Mouse (Mus musculus): ENCODE results near the gene Gm26558.
A peak's percentile ranks its signal among the peaks of the same experiment; 100 is the strongest.

The Gm26558 gene

DNA sequence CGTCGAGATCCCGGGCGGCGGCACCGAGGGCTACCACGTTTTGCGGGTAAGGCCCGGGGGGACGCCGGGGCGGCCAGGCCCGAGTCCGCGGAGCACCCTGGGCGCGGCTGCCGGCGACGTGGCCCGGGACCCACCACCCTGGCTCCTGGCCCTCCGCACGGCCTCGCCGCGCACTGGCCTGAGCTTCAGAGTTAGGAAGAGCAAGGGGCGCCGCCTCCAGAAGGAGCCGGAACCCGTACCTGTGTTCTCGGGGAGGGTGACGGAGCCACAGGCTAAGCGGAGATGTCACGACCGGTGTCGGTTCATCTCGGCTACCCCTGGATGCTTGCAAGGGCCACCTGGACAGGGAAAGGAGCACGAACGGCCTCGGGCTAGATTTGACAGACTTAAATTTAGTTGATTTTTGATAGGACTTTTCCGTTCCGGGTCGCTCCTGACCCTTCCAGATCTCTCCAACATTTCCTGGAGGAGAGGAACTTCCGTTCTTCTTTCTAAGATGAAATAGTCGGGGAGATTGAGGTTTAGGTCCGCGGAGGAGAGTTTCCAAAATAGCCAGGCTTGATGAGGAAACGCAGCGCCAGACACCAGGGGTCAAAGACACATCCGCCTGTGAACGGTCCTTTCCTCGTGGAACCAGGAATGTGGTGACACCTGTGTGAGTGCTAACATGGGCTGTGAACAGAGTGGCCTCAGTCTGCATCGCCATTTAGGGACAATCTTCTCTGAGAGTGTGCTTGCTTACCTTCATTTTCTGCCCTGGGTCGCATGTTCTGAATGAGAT, at the start of gene Gm26558:
Gm26558 (minus strand) TSS at position 394 of the 781 bp plus-strand sequence.
- DNase-seq (ENCODE audit: low spot score), result no peak

DNA sequence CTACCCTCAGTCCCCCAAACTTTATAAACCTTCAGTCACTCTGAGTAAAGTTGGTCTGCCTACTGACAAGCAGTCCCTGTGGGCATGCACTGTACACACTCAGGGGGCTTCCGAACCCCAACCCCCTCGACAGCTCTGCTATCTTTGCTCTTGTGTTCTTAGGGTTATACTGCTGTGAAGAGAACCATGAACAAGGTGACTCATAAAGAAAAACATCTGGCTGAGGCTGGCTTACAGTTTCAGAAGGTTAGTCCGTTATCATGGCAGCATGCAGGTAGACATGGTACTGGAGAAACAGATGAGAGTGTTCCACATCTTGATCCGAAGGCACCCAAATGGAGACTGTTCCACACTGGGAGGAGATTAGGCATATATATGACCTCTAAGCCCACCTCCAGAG, 49.0 kb upstream of the Gm26558 start:
- no peak for DNase-seq (ENCODE audit: low spot score)

- DNase-seq (ENCODE audit: low spot score), result no peak
These were observed 48.3 kb upstream of the Gm26558 start for GRCm38 (mm10) chr2:70710236-70710635.

GRCm38 (mm10) chr2:70708986-70709730, 47.2 kb upstream of the Gm26558 start:
- no peak for DNase-seq (ENCODE audit: low spot score)

DNA sequence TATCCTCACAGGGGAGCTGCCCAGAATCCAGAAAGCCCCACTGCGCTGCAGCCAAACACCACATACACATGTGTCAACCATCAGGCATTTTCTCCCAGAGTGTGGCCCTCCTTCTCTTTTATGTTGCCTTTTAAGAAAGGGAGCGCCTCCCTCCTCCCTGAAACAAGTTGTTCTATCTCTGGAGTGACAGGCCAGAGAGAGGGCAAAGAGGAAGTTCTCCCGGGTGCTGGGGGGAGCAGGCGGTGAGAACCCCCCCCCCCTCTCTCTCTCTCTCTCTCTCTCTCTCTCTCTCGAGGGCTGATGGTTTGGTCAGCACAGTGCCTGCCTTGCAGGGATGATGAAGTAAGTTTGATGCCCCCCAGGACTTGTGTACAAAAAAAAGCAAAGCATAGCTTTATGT, 40.5 kb upstream of the Gm26558 start:
- DNase-seq (ENCODE audit: low spot score), result no peak

- no peak for DNase-seq (ENCODE audit: low spot score)
These were observed 39.7 kb upstream of the Gm26558 start for GRCm38 (mm10) chr2:70701571-70701970.

DNA sequence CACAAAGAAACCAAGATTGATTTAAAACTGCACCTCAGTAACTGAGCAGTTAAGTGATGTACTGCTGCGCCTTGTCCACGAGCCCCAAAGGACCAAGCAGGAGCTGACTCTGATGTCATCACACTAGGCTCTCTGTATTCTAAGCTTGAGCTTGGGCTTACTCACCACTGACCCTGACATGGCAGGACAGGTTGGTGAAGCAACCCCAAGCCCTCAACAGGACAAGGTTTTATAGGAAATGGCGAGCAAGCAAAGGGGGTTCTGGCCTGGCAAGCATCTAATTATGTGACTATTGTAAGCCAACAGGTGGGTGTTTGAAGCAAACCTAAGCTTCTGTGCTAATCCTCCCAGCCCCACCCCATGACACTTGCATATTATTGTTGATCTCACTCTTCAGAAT, 38.9 kb upstream of the Gm26558 start:
- DNase-seq (ENCODE audit: low spot score), result no peak

DNA sequence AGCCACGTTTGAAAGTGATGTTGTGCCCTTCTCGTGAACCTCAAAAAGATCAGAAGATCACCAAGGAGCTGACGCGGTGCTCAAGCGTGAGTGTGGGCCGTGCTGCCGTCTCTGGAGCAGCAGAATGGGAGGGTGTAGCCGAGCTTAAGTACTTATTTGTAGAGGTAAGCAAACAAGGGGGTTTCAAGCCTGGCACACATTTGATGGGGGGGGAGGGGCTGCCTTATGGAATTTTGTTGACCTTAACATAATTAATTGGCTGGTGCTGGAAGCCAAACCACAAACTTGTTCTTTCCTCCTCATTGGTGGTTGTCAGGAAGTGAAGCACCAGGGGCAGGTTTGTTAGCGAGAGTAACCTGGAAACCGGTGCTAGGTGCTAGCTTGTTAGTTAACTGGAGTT, 33.8 kb upstream of the Gm26558 start:
- DNase-seq (ENCODE audit: low spot score), result no peak

DNA sequence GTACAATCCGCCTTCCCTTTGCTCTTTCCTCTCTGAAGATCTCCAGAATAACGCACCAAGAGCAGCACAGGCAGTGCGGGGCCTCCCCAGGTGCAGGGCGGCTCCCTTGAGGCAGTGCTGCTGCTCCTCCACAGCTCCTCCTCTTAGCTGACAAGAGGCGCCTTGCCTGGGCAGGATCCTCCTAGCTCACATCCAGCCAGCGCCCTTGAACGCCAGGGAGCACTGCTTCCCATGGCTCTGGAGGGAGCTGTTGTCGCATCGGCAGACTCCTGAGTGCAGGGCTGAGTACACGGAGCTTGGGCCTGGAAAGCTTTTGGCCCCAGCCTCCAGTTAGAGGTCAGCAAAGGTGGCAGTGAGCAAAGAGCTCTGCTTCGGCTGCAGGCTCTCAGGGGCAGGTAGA, 28.3 kb upstream of the Gm26558 start:
- DNase-seq (ENCODE audit: low spot score), result no peak

GRCm38 (mm10) chr2:70688454-70689078, 26.7 kb upstream of the Gm26558 start:
- DNase-seq (ENCODE audit: low spot score), result no peak

DNA sequence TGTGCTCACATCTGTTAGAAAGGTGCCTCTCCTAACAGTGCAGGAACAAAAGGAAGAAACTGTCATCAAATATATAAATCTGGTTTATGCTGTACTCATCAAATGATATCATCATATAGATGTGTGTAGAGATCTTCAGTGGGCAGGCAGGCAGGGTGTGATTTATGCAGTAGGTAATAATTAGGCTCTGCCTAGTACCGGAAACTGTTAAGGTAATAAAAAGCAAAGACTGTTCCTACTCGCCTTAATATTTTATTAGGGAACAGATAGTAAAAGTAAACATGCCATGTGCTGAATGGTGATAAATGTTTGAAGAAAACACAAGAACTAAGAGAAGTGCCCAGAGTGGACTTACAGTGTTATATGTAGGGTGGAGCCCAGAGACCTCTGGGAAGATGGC, 20.4 kb upstream of the Gm26558 start:
- DNase-seq (ENCODE audit: low spot score), result no peak

DNA sequence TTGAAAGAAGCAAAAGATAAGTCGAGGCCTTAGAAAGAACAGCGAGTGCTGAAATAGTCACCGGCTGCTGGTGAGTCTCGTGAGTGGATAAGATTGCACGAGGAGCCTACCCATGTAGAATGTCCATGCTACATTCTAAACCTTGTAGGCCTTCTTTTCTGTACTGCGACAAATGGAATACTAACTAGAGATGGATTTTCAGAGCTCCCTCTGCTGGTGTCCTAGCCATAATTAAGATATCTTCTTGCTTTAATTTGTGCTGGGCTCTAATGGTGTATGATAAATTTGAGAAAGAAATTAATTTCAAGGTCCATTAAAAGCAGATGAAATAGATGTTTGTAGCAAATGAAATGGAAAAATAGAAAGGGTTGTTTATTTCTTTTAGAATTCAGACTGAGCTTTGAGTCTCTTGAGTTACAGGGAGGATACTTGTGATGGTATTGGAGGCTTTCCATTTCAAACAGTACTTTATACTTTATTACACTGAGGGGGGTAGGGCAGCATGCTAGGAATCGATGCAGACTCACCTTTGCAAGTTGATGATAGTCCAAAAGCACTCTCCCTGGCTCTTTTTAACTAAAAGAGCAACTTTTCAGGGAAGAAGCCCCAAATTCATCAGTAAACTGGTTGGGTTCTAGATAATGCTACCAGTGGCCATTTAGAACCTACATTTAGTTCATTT, 11.7 kb upstream of the Gm26558 start:
- no peak for DNase-seq (ENCODE audit: low spot score)

- no peak for DNase-seq (ENCODE audit: low spot score)
These were observed 10.6 kb upstream of the Gm26558 start for GRCm38 (mm10) chr2:70672476-70672875.

- DNase-seq (ENCODE audit: low spot score), result no peak
These were observed 8.0 kb upstream of the Gm26558 start for GRCm38 (mm10) chr2:70669896-70670295.

GRCm38 (mm10) chr2:70669241-70669640, 7.3 kb upstream of the Gm26558 start:
- no peak for DNase-seq (ENCODE audit: low spot score)

DNA sequence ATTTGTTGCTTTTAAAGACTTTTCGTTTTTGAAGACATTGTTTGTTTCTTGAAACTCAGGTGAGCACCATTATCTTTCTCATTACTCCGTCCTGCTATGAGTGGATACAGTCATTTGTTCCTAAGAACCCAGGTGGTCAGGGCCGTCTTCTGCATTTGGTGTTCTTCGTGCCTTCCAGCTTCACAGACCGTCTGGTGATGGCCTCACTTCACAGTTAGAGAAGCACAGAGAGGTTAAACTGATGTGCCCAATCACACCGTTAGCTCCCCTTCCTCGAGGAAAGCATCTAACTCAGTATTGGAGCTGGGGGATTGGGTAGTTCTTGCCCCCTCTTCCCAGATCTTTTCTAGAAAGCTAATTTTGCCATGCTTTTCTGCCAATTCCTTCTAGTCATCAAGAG, 5.1 kb upstream of the Gm26558 start:
- no peak for DNase-seq (ENCODE audit: low spot score)

GRCm38 (mm10) chr2:70663764-70664163, 1.9 kb upstream of the Gm26558 start:
- no peak for DNase-seq (ENCODE audit: low spot score)

DNA sequence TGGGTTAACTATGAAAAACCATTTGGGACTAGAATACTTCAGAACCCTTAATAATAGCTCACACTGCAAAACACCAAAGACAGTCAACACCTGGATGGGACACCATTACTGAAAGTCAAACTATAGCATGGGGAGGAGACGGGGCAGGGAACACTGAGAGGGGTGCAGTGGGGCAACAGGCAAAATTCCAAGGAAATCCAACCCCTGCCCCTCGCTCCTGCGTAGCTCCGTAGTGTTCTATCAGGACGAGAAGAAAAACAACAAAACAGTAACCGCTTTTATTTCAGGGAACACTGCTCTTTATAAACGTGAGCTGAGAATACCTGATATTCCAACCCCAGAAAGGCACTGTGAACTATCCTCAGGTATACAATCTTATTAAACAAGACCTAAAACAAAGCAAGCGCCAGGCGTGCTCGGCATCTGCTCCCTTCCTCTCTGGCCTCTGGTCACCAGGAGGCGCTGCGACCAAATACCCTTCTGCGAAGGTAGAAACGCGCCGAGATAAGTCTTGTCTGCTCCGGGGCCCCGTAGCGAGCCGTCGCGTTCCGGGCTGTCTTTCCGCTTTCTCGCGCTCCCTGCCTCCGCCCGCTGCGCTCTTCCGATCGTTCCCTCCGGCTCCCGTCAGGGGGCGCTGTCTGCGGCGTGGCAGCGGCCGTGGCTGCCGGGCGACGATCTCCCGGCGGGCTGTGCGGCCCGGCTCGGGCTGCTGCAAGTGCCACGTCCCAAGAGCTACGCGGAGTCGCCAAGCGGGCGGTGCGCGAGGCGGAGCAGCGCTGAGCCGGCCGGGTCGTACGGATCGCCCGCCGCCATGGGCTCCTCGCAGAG, 807 bp downstream of the Gm26558 start, which contains the start of gene Gorasp2:
Gorasp2 (plus strand) TSS at position 690 of the 828 bp plus-strand sequence.
- DNase-seq (ENCODE audit: low spot score), result peak; percentile 91

GRCm38 (mm10) chr2:70657083-70657482, 4.8 kb downstream of the Gm26558 start:
- no peak for DNase-seq (ENCODE audit: low spot score)

DNA sequence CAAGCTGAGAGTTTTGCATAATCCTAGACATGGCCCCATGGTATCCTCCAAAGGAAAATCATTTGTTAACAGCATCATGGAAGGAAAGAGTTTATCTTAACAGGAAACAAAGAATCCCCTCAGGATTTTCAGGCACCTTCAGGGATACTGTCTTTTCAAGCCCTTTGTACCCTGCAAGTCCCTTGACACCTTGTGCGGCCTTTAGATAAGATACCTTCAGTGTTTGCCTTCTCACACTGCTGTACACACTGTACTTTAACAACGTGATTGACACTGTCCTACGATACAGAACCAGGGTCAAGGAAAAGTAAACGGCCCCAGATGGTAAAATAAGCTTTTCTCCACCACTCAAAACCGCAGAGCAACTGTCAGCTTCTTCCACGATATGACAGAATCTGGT, 10.1 kb downstream of the Gm26558 start:
- DNase-seq (ENCODE audit: low spot score), result no peak

- no peak for DNase-seq (ENCODE audit: low spot score)
These were observed 12.4 kb downstream of the Gm26558 start for GRCm38 (mm10) chr2:70649471-70649870.

Measured in spleen, adult 12 weeks (tissue).